Mouse (Mus musculus): ENCODE measurements around the gene Slc16a2. TPM values are rescaled to one million over a fixed set of nuclear protein-coding genes. Genes with fewer than 3 reads are reported as not detected.

Slc16a2 gene
- polyA plus RNA-seq, 1 experiment from 2014 or later: 13.9 TPM

- WGBS: 52% methylated on average over 12 of the region's 12 CpGs
- Histone ChIP-seq H3K27me3 (ENCODE audit: insufficient read depth, poor library complexity, severe bottlenecking) (peaks cover 95% of the 10 kb centered on the region), H3K4me3 (no peak overlapping the region)
Observed at GRCm38 (mm10) chrX:103719618-103720185, 102.1 kb downstream of the Slc16a2 start.

GRCm38 (mm10) chrX:103712922-103713321 is 108.9 kb downstream of the Slc16a2 start:
- no peaks in the 10 kb centered on the region for H3K4me1 ChIP-seq (replicated peaks)
- WGBS: 71% methylated on average over 7 of the region's 7 CpGs
- H3K27ac ChIP-seq: no peak overlapping the region
- no peak for DNase-seq (ENCODE audit: low spot score)
- H3K4me3 ChIP-seq: no peak overlapping the region
- peaks cover 97% of the 10 kb centered on the region for H3K27me3 ChIP-seq (ENCODE audit: insufficient read depth, poor library complexity, severe bottlenecking)
- H3K36me3 ChIP-seq: no peaks in the 10 kb centered on the region
- H3K9me3 ChIP-seq: no peaks in the 10 kb centered on the region

More at GRCm38 (mm10) chrX:103719618-103720185, 102.1 kb downstream of the Slc16a2 start:
- H3K36me3 ChIP-seq: no peaks in the 10 kb centered on the region
- peaks cover 6% of the 10 kb centered on the region; the same call in 1 of the 2 replicates for H3K4me1 ChIP-seq (replicated peaks)
- H3K27ac ChIP-seq: no peak overlapping the region
- DNase-seq (ENCODE audit: low spot score): no peak
- H3K9me3 ChIP-seq: no peaks in the 10 kb centered on the region

GRCm38 (mm10) chrX:103709671-103710070 is 112.1 kb downstream of the Slc16a2 start:
- no peaks in the 10 kb centered on the region for H3K36me3 ChIP-seq
- DNase-seq (ENCODE audit: low spot score): no peak
- 64% methylated on average over 2 of the region's 2 CpGs for WGBS
- H3K9me3 ChIP-seq: no peaks in the 10 kb centered on the region
- H3K4me3 ChIP-seq: no peak overlapping the region
- no peak overlapping the region for H3K27ac ChIP-seq
- no peaks in the 10 kb centered on the region for H3K4me1 ChIP-seq (replicated peaks)
- H3K27me3 ChIP-seq (ENCODE audit: insufficient read depth, poor library complexity, severe bottlenecking): peaks cover 100% of the 10 kb centered on the region

- no peaks in the 10 kb centered on the region for H3K36me3 ChIP-seq
- no peak overlapping the region for H3K27ac ChIP-seq
- 85% methylated on average over 1 of the region's 1 CpGs for WGBS
- no peak overlapping the region for H3K4me3 ChIP-seq
- no peak for DNase-seq (ENCODE audit: low spot score)
- H3K9me3 ChIP-seq: no peaks in the 10 kb centered on the region
- peaks cover 100% of the 10 kb centered on the region for H3K27me3 ChIP-seq (ENCODE audit: insufficient read depth, poor library complexity, severe bottlenecking)
- H3K4me1 ChIP-seq (replicated peaks): no peaks in the 10 kb centered on the region
Observed at GRCm38 (mm10) chrX:103708592-103708991, 113.2 kb downstream of the Slc16a2 start.

- Histone ChIP-seq H3K4me1 (replicated peaks) (no peaks in the 10 kb centered on the region), H3K27ac (no peak overlapping the region), H3K36me3 (no peaks in the 10 kb centered on the region), H3K27me3 (ENCODE audit: insufficient read depth, poor library complexity, severe bottlenecking) (peaks cover 100% of the 10 kb centered on the region), H3K4me3 (no peak overlapping the region), H3K9me3 (no peaks in the 10 kb centered on the region)
- WGBS: 94% methylated on average over 4 of the region's 4 CpGs
- no peak for DNase-seq (ENCODE audit: low spot score)
Observed at GRCm38 (mm10) chrX:103704611-103705010, 117.2 kb downstream of the Slc16a2 start.

- no peak for DNase-seq (ENCODE audit: low spot score)
- 93% methylated on average over 4 of the region's 4 CpGs for WGBS
- no peaks in the 10 kb centered on the region for H3K36me3 ChIP-seq
- H3K27ac ChIP-seq: no peak overlapping the region
- peaks cover 100% of the 10 kb centered on the region for H3K27me3 ChIP-seq (ENCODE audit: insufficient read depth, poor library complexity, severe bottlenecking)
- H3K4me1 ChIP-seq (replicated peaks): no peaks in the 10 kb centered on the region
- H3K4me3 ChIP-seq: no peak overlapping the region
- H3K9me3 ChIP-seq: no peaks in the 10 kb centered on the region
Observed at GRCm38 (mm10) chrX:103704024-103704423, 117.8 kb downstream of the Slc16a2 start.

GRCm38 (mm10) chrX:103697796-103698195 is 124.0 kb downstream of the Slc16a2 start:
- Histone ChIP-seq H3K27me3 (ENCODE audit: insufficient read depth, poor library complexity, severe bottlenecking) (peaks cover 100% of the 10 kb centered on the region), H3K4me3 (no peak overlapping the region), H3K36me3 (no peaks in the 10 kb centered on the region), H3K27ac (no peak overlapping the region), H3K9me3 (no peaks in the 10 kb centered on the region), H3K4me1 (replicated peaks) (peaks cover 24% of the 10 kb centered on the region; the same call in 1 of the 2 replicates)
- WGBS: 76% methylated on average over 2 of the region's 2 CpGs
- no peak for DNase-seq (ENCODE audit: low spot score)

GRCm38 (mm10) chrX:103696081-103696519 is 125.7 kb downstream of the Slc16a2 start:
- 12% methylated on average over 9 of the region's 9 CpGs for WGBS
- peaks cover 99% of the 10 kb centered on the region for H3K27me3 ChIP-seq (ENCODE audit: insufficient read depth, poor library complexity, severe bottlenecking)
- peaks cover 24% of the 10 kb centered on the region; the same call in 1 of the 2 replicates for H3K4me1 ChIP-seq (replicated peaks)
- H3K27ac ChIP-seq: peak overlapping the region; percentile 60; the same call in 1 of the 2 replicates
- no peaks in the 10 kb centered on the region for H3K9me3 ChIP-seq
- no peaks in the 10 kb centered on the region for H3K36me3 ChIP-seq
- H3K4me3 ChIP-seq: peak overlapping the region; percentile 56
- peak; percentile 31 for DNase-seq (ENCODE audit: low spot score)

- H3K4me3 ChIP-seq: peak overlapping the region; percentile 56
- peaks cover 24% of the 10 kb centered on the region; the same call in 1 of the 2 replicates for H3K4me1 ChIP-seq (replicated peaks)
- H3K27me3 ChIP-seq (ENCODE audit: insufficient read depth, poor library complexity, severe bottlenecking): peaks cover 99% of the 10 kb centered on the region
- peak; percentile 54 for DNase-seq (ENCODE audit: low spot score)
- H3K27ac ChIP-seq: peak overlapping the region; percentile 74
- H3K36me3 ChIP-seq: no peaks in the 10 kb centered on the region
- H3K9me3 ChIP-seq: no peaks in the 10 kb centered on the region
- WGBS: 1% methylated on average over 40 of the region's 41 CpGs
Observed at GRCm38 (mm10) chrX:103695165-103695996, 126.4 kb downstream of the Slc16a2 start.

- Histone ChIP-seq H3K4me1 (replicated peaks) (peaks cover 24% of the 10 kb centered on the region; the same call in 1 of the 2 replicates), H3K9me3 (no peaks in the 10 kb centered on the region), H3K27ac (peak overlapping the region; percentile 74; the same call in 1 of the 2 replicates), H3K36me3 (no peaks in the 10 kb centered on the region), H3K4me3 (peak overlapping the region; percentile 56), H3K27me3 (ENCODE audit: insufficient read depth, poor library complexity, severe bottlenecking) (peaks cover 99% of the 10 kb centered on the region)
- no peak for DNase-seq (ENCODE audit: low spot score)
- 5% methylated on average over 17 of the region's 17 CpGs for WGBS
Observed at GRCm38 (mm10) chrX:103694787-103695164, 127.0 kb downstream of the Slc16a2 start.

- peaks cover 99% of the 10 kb centered on the region for H3K27me3 ChIP-seq (ENCODE audit: insufficient read depth, poor library complexity, severe bottlenecking)
- 22% methylated on average over 10 of the region's 10 CpGs for WGBS
- peaks cover 24% of the 10 kb centered on the region; the same call in 1 of the 2 replicates for H3K4me1 ChIP-seq (replicated peaks)
- H3K27ac ChIP-seq: no peak overlapping the region
- no peaks in the 10 kb centered on the region for H3K36me3 ChIP-seq
- no peaks in the 10 kb centered on the region for H3K9me3 ChIP-seq
- no peak for DNase-seq (ENCODE audit: low spot score)
- peak overlapping the region; percentile 56 for H3K4me3 ChIP-seq
Observed at GRCm38 (mm10) chrX:103694381-103694780, 127.4 kb downstream of the Slc16a2 start.

- peaks cover 24% of the 10 kb centered on the region; the same call in 1 of the 2 replicates for H3K4me1 ChIP-seq (replicated peaks)
- no peaks in the 10 kb centered on the region for H3K9me3 ChIP-seq
- no peak for DNase-seq (ENCODE audit: low spot score)
- no peaks in the 10 kb centered on the region for H3K36me3 ChIP-seq
- WGBS: 82% methylated on average over 5 of the region's 5 CpGs
- H3K27me3 ChIP-seq (ENCODE audit: insufficient read depth, poor library complexity, severe bottlenecking): peaks cover 99% of the 10 kb centered on the region
- H3K4me3 ChIP-seq: no peak overlapping the region
- H3K27ac ChIP-seq: no peak overlapping the region
Observed at GRCm38 (mm10) chrX:103692916-103693315, 128.9 kb downstream of the Slc16a2 start.

GRCm38 (mm10) chrX:103688551-103688950 is 133.2 kb downstream of the Slc16a2 start:
- H3K4me1 ChIP-seq (replicated peaks): no peaks in the 10 kb centered on the region
- H3K36me3 ChIP-seq: no peaks in the 10 kb centered on the region
- H3K4me3 ChIP-seq: no peak overlapping the region
- no peak overlapping the region for H3K27ac ChIP-seq
- H3K27me3 ChIP-seq (ENCODE audit: insufficient read depth, poor library complexity, severe bottlenecking): peaks cover 98% of the 10 kb centered on the region
- 91% methylated on average over 2 of the region's 2 CpGs for WGBS
- DNase-seq (ENCODE audit: low spot score): no peak
- no peaks in the 10 kb centered on the region for H3K9me3 ChIP-seq

Data from hindbrain, embryonic 10.5 days (tissue).